In genomic region chr4:54328273-54328672, GRCm38 (mm10) we compare ENCODE assay signal across 19 mouse cellular contexts.
DNase-seq lines count a peak whose midpoint lies in the region; ATAC-seq lines count a peak whose summit lies in the region.
"Had no signal": no experiment of that assay in that cellular context is flagged by ENCODE, and none has a peak within 500 bp of the region (broad histone marks: within the 10 kb centered on the region; RNA-seq: fewer than 3 reads in every experiment).

No protein-coding gene starts in this region.

- peak overlapping the region; percentile 71 for H3K27ac ChIP-seq in forebrain, embryonic 16.5 days (ENCODE audit: low read length)
- H3K27ac ChIP-seq: limb, embryonic 13.5 days had no signal

- no peak overlapping the region for H3K4me3 ChIP-seq in forebrain, embryonic 16.5 days (replicated peaks; ENCODE audit: low read length)
- H3K4me3 ChIP-seq: erythroblast, embryonic 14.5 days; heart, embryonic 12.5 days; limb, embryonic 13.5 days had no signal

- peaks cover 36% of the 10 kb centered on the region for H3K4me1 ChIP-seq in forebrain, embryonic 16.5 days (replicated peaks; ENCODE audit: control insufficient read depth, insufficient read depth, low read length)

- WGBS in forebrain, embryonic 16.5 days, result 33% methylated on average over 5 of the region's 5 CpGs

- H3K4me2 ChIP-seq in forebrain, embryonic 16.5 days (ENCODE audit: low read length), result no peak overlapping the region
- H3K4me2 ChIP-seq: heart, embryonic 12.5 days; limb, embryonic 13.5 days had no signal

- intact Hi-C loops in left cerebral cortex, postnatal 25 days (cut with DNase I), result loop anchor here (10.0 kb wide), 1 partner anchor 617 kb away; the partner anchor contains the start of gene Zfp462
- intact Hi-C loops in left cerebral cortex, postnatal 4 days (cut with DNase I), result no loop called here

- peak; percentile 36 for ATAC-seq in forebrain, embryonic 16.5 days
- ATAC-seq: activated CD4-positive, CD25-positive, alpha-beta regulatory T cell, adult 4 months had no signal

- H3K36me3 ChIP-seq in forebrain, embryonic 16.5 days (ENCODE audit: control insufficient read depth, insufficient read depth), result no peaks in the 10 kb centered on the region
- H3K36me3 ChIP-seq: heart, embryonic 12.5 days; limb, embryonic 13.5 days had no signal

- H3K9ac ChIP-seq in forebrain, embryonic 16.5 days (replicated peaks; ENCODE audit: low read depth, low read length), result no peak overlapping the region
- H3K9ac ChIP-seq: heart, embryonic 12.5 days; limb, embryonic 13.5 days had no signal

- H3K9me3 ChIP-seq in forebrain, embryonic 16.5 days (ENCODE audit: control insufficient read depth, low read length), result no peaks in the 10 kb centered on the region
- H3K9me3 ChIP-seq: heart, embryonic 12.5 days; limb, embryonic 13.5 days had no signal

- DNase-seq in left cerebral cortex, postnatal 25 days (ENCODE audit: low spot score in 2 of 2), result peak; percentile 49 to 59
- no peak for DNase-seq in left cerebral cortex, postnatal 4 days
- DNase-seq in brain, embryonic 18.5 days (ENCODE audit: low read depth, low spot score), result peak; percentile 72
- DNase-seq in layer of hippocampus, postnatal 14 days (ENCODE audit: low spot score in 2 of 2), result peak; percentile 32 to 72
- DNase-seq in cerebellum, adult 18-20 months, result no peak
- DNase-seq in kidney, adult 18-20 months, result no peak
- DNase-seq: adrenal gland, postnatal 36 days; cerebellum, adult 11 months; gastrocnemius, postnatal 25 days; heart, postnatal 4 days; kidney, adult 2 months; kidney, postnatal 4 days; lung, postnatal 36 days; thymus, postnatal 25 days had no signal

- H3K27me3 ChIP-seq in forebrain, embryonic 16.5 days (replicated peaks; ENCODE audit: control insufficient read depth, insufficient read depth, low read length), result no peaks in the 10 kb centered on the region
- H3K27me3 ChIP-seq: heart, embryonic 12.5 days; limb, embryonic 13.5 days had no signal

Comparison
In these comparisons a context has a peak if more than half of its experiments do, and no peak if none do; other contexts are left out.
1. DNase-seq: peak in left cerebral cortex, postnatal 25 days (2 of 2), brain, embryonic 18.5 days (single experiment) and layer of hippocampus, postnatal 14 days (2 of 2); none in left cerebral cortex, postnatal 4 days (single experiment), cerebellum, adult 18-20 months (0 of 2) and kidney, adult 18-20 months (single experiment).